Mouse (Mus musculus): ENCODE measurements around the gene Cldn11. TPM values are rescaled to one million over a fixed set of nuclear protein-coding genes. Genes with fewer than 3 reads are reported as not detected.
A peak's percentile ranks its signal among the peaks of the same experiment; 100 is the strongest.

The Cldn11 gene
- total and polyA plus RNA-seq, 2 experiments from 2014 or later = 44.2 to 51.6 TPM

GRCm38 (mm10) chr3:31191402-31191801 lies 41.7 kb downstream of the Cldn11 start:
- DNase-seq (no peak), ATAC-seq (peak; percentile 59)
- Histone ChIP-seq H3K4me3 (ENCODE audit: low read depth, low read length) (no peak overlapping the region), H3K9me3 (ENCODE audit: low read length) (no peaks in the 10 kb centered on the region), H3K9ac (no peak overlapping the region), H3K27me3 (ENCODE audit: insufficient read depth, low read length) (no peaks in the 10 kb centered on the region), H3K27ac (ENCODE audit: low read depth, low read length) (no peak overlapping the region), H3K36me3 (ENCODE audit: insufficient read depth) (no peaks in the 10 kb centered on the region), H3K4me2 (ENCODE audit: low read depth) (no peak overlapping the region), H3K4me1 (ENCODE audit: insufficient read depth) (no peaks in the 10 kb centered on the region)
- TF ChIP-seq CTCF (IDR thresholded peaks at IDR 0.05; ENCODE audit: low read depth) = no peak
- 67% methylated on average over 10 of the region's 10 CpGs for WGBS

GRCm38 (mm10) chr3:31199162-31199877 lies 49.6 kb downstream of the Cldn11 start:
- no peak for TF ChIP-seq CTCF (IDR thresholded peaks at IDR 0.05; ENCODE audit: low read depth)
- no peak for ATAC-seq

GRCm38 (mm10) chr3:31203947-31204346 lies 54.2 kb downstream of the Cldn11 start:
- Histone ChIP-seq H3K9ac (no peak overlapping the region), H3K4me3 (ENCODE audit: low read depth, low read length) (no peak overlapping the region), H3K36me3 (ENCODE audit: insufficient read depth) (no peaks in the 10 kb centered on the region), H3K27me3 (ENCODE audit: insufficient read depth, low read length) (no peaks in the 10 kb centered on the region), H3K4me1 (ENCODE audit: insufficient read depth) (no peaks in the 10 kb centered on the region), H3K4me2 (ENCODE audit: low read depth) (no peak overlapping the region), H3K27ac (ENCODE audit: low read depth, low read length) (no peak overlapping the region), H3K9me3 (ENCODE audit: low read length) (no peaks in the 10 kb centered on the region)
- 95% methylated on average over 11 of the region's 11 CpGs for WGBS
- no peak for DNase-seq
- no peak for ATAC-seq
- no peak for TF ChIP-seq CTCF (IDR thresholded peaks at IDR 0.05; ENCODE audit: low read depth)

More at GRCm38 (mm10) chr3:31199162-31199877, 49.6 kb downstream of the Cldn11 start:
- Histone ChIP-seq H3K9me3 (ENCODE audit: low read length) (no peaks in the 10 kb centered on the region), H3K4me3 (ENCODE audit: low read depth, low read length) (no peak overlapping the region), H3K36me3 (ENCODE audit: insufficient read depth) (no peaks in the 10 kb centered on the region), H3K4me2 (ENCODE audit: low read depth) (no peak overlapping the region), H3K27ac (ENCODE audit: low read depth, low read length) (no peak overlapping the region), H3K9ac (no peak overlapping the region), H3K27me3 (ENCODE audit: insufficient read depth, low read length) (no peaks in the 10 kb centered on the region), H3K4me1 (ENCODE audit: insufficient read depth) (no peaks in the 10 kb centered on the region)
- WGBS = 86% methylated on average over 17 of the region's 17 CpGs
- DNase-seq = no peak

- H3K27ac ChIP-seq (ENCODE audit: low read depth, low read length) = no peak overlapping the region
- ATAC-seq (no peak), DNase-seq (no peak)
- H3K36me3 ChIP-seq (ENCODE audit: insufficient read depth) = no peaks in the 10 kb centered on the region
- H3K27me3 ChIP-seq (ENCODE audit: insufficient read depth, low read length) = no peaks in the 10 kb centered on the region
- no peaks in the 10 kb centered on the region for H3K9me3 ChIP-seq (ENCODE audit: low read length)
- TF ChIP-seq CTCF (IDR thresholded peaks at IDR 0.05; ENCODE audit: low read depth) = no peak
- no peak overlapping the region for H3K4me3 ChIP-seq (ENCODE audit: low read depth, low read length)
- H3K9ac ChIP-seq = no peak overlapping the region
- H3K4me2 ChIP-seq (ENCODE audit: low read depth) = no peak overlapping the region
- no peaks in the 10 kb centered on the region for H3K4me1 ChIP-seq (ENCODE audit: insufficient read depth)
- 85% methylated on average over 3 of the region's 3 CpGs for WGBS
Measured at GRCm38 (mm10) chr3:31205167-31205566, 55.4 kb downstream of the Cldn11 start.

- DNase-seq (no peak), ATAC-seq (no peak)
- 79% methylated on average over 4 of the region's 4 CpGs for WGBS
- Histone ChIP-seq H3K4me3 (ENCODE audit: low read depth, low read length) (no peak overlapping the region), H3K9ac (no peak overlapping the region), H3K27me3 (ENCODE audit: insufficient read depth, low read length) (no peaks in the 10 kb centered on the region), H3K4me2 (ENCODE audit: low read depth) (no peak overlapping the region), H3K9me3 (ENCODE audit: low read length) (no peaks in the 10 kb centered on the region), H3K4me1 (ENCODE audit: insufficient read depth) (no peaks in the 10 kb centered on the region), H3K27ac (ENCODE audit: low read depth, low read length) (no peak overlapping the region), H3K36me3 (ENCODE audit: insufficient read depth) (peaks cover 2% of the 10 kb centered on the region; the same call in 1 of the 2 replicates)
- TF ChIP-seq CTCF (IDR thresholded peaks at IDR 0.05; ENCODE audit: low read depth) = no peak
Measured at GRCm38 (mm10) chr3:31208046-31208445, 58.3 kb downstream of the Cldn11 start.

- no peak for TF ChIP-seq CTCF (IDR thresholded peaks at IDR 0.05; ENCODE audit: low read depth)
- DNase-seq = no peak
- Histone ChIP-seq H3K27ac (ENCODE audit: low read depth, low read length) (no peak overlapping the region), H3K36me3 (ENCODE audit: insufficient read depth) (peaks cover 2% of the 10 kb centered on the region; the same call in 1 of the 2 replicates), H3K9ac (no peak overlapping the region), H3K4me2 (ENCODE audit: low read depth) (no peak overlapping the region), H3K4me1 (ENCODE audit: insufficient read depth) (no peaks in the 10 kb centered on the region), H3K4me3 (ENCODE audit: low read depth, low read length) (no peak overlapping the region), H3K27me3 (ENCODE audit: insufficient read depth, low read length) (no peaks in the 10 kb centered on the region), H3K9me3 (ENCODE audit: low read length) (no peaks in the 10 kb centered on the region)
- 23% methylated on average over 6 of the region's 6 CpGs for WGBS
- ATAC-seq = no peak
Measured at GRCm38 (mm10) chr3:31208458-31208994, 58.8 kb downstream of the Cldn11 start.

- H3K9me3 ChIP-seq (ENCODE audit: low read length) = no peaks in the 10 kb centered on the region
- no peaks in the 10 kb centered on the region for H3K27me3 ChIP-seq (ENCODE audit: insufficient read depth, low read length)
- 14% methylated on average over 19 of the region's 19 CpGs for WGBS
- H3K4me2 ChIP-seq (ENCODE audit: low read depth) = 0 out of 2 replicates have a peak overlapping the region, but pooled peaks have one; percentile 13
- no peak for TF ChIP-seq CTCF (IDR thresholded peaks at IDR 0.05; ENCODE audit: low read depth)
- peaks cover 2% of the 10 kb centered on the region; the same call in 1 of the 2 replicates for H3K36me3 ChIP-seq (ENCODE audit: insufficient read depth)
- no peaks in the 10 kb centered on the region for H3K4me1 ChIP-seq (ENCODE audit: insufficient read depth)
- H3K4me3 ChIP-seq (ENCODE audit: low read depth, low read length) = no peak overlapping the region
- H3K27ac ChIP-seq (ENCODE audit: low read depth, low read length) = no peak overlapping the region
- H3K9ac ChIP-seq = no peak overlapping the region
- peak; percentile 28; the same call in 1 of the 2 replicates for ATAC-seq
- DNase-seq = no peak
Measured at GRCm38 (mm10) chr3:31209001-31209400, 59.3 kb downstream of the Cldn11 start.

Measured in forebrain, postnatal 0 days (tissue).